ENCODE assay signal across 9 mouse cellular contexts in the genomic region with DNA sequence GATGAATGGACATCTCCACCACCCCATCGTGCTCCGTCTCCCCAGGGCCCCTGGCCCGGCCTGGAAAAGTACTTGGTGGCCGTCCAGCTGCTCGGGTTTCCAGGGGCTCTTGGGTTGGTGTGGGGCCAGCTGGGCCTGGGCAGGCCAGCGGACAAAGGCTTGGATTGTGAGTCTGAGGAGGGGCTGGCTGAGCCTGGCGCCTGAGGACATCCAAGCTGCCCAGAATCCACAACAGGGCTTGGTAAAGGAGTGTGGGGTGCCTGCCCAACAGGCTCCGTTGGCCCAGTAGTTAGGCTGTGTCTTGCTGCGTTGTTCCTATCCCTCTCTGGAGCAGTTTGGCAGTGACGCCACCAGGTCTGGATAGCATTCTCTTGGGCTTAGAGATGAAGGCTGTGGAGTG. TPM values are rescaled to one million over a fixed set of nuclear protein-coding genes. Genes with fewer than 3 reads are reported as not detected.
DNase-seq lines count a peak whose midpoint lies in the region; ATAC-seq and TF ChIP-seq lines count a peak whose summit lies in the region.
"Had no signal": no experiment of that assay in that cellular context is flagged by ENCODE, and none has a peak within 500 bp of the region (broad histone marks: within the 10 kb centered on the region; RNA-seq: fewer than 3 reads in every experiment).

No protein-coding gene starts in this region.

- 4% methylated on average over 10 of the region's 10 CpGs for WGBS in embryonic facial prominence, embryonic 11.5 days
- 6% methylated on average over 10 of the region's 10 CpGs for WGBS in intestine, embryonic 15.5 days
- WGBS in midbrain, embryonic 11.5 days, result 4% methylated on average over 10 of the region's 10 CpGs
- 29% methylated on average over 10 of the region's 10 CpGs for WGBS in thymus, adult 2 months

- no peaks in the 10 kb centered on the region for H3K36me3 ChIP-seq in embryonic facial prominence, embryonic 11.5 days (replicated peaks; ENCODE audit: control insufficient read depth, insufficient read depth, low read depth, low read length)
- no peaks in the 10 kb centered on the region for H3K36me3 ChIP-seq in intestine, embryonic 15.5 days
- no peaks in the 10 kb centered on the region for H3K36me3 ChIP-seq in midbrain, embryonic 11.5 days (ENCODE audit: control insufficient read depth, insufficient read depth, low read length)
- no peaks in the 10 kb centered on the region for H3K36me3 ChIP-seq in thymus, adult 2 months (ENCODE audit: control insufficient read depth, insufficient read depth, low read length)
- H3K36me3 ChIP-seq: lung, embryonic 15.5 days had no signal

- H3K27me3 ChIP-seq in embryonic facial prominence, embryonic 11.5 days (ENCODE audit: control insufficient read depth, insufficient read depth, low read length), result peaks cover 55% of the 10 kb centered on the region
- peaks cover 75% of the 10 kb centered on the region for H3K27me3 ChIP-seq in intestine, embryonic 15.5 days (replicated peaks)
- H3K27me3 ChIP-seq in midbrain, embryonic 11.5 days (ENCODE audit: control insufficient read depth, insufficient read depth, low read length), result peaks cover 61% of the 10 kb centered on the region
- H3K27me3 ChIP-seq in thymus, adult 2 months (ENCODE audit: control insufficient read depth, insufficient read depth, low read length), result peaks cover 12% of the 10 kb centered on the region; the same call in 1 of the 2 replicates

- no peak for TF ChIP-seq POLR2A in thymus, adult 2 months (IDR thresholded peaks at IDR 0.05; ENCODE audit: control insufficient read depth, extremely low read depth, insufficient read depth, low read length, poor library complexity)

- 0 out of 2 replicates have a peak overlapping the region, but pooled peaks have one; percentile 5 for H3K4me3 ChIP-seq in embryonic facial prominence, embryonic 11.5 days (ENCODE audit: low read depth, low read length)
- H3K4me3 ChIP-seq in intestine, embryonic 15.5 days (replicated peaks), result no peak overlapping the region
- no peak overlapping the region for H3K4me3 ChIP-seq in midbrain, embryonic 11.5 days (ENCODE audit: low read depth, low read length)
- H3K4me3 ChIP-seq in thymus, adult 2 months (ENCODE audit: control insufficient read depth, insufficient read depth, low read length), result no peak overlapping the region
- H3K4me3 ChIP-seq: lung, embryonic 15.5 days had no signal

- ATAC-seq in embryonic facial prominence, embryonic 11.5 days (replicated peaks; ENCODE audit: insufficient number of reproducible peaks, low FRiP score, low TSS enrichment, low read depth), result no peak
- peak; percentile 5; the same call in 1 of the 2 replicates for ATAC-seq in intestine, embryonic 15.5 days
- ATAC-seq in midbrain, embryonic 11.5 days (ENCODE audit: low FRiP score), result peak; percentile 27; the same call in 1 of the 2 replicates

- H3K4me2 ChIP-seq in embryonic facial prominence, embryonic 11.5 days (ENCODE audit: low read depth, low read length), result no peak overlapping the region; the same call in 1 of the 2 replicates
- peak overlapping the region; percentile 19; the same call in 1 of the 2 replicates for H3K4me2 ChIP-seq in intestine, embryonic 15.5 days (replicated peaks)
- peak overlapping the region; percentile 17; the same call in 1 of the 2 replicates for H3K4me2 ChIP-seq in midbrain, embryonic 11.5 days
- H3K4me2 ChIP-seq: lung, embryonic 15.5 days had no signal

- H3K9me3 ChIP-seq in embryonic facial prominence, embryonic 11.5 days (replicated peaks; ENCODE audit: control insufficient read depth, low read length), result no peaks in the 10 kb centered on the region
- H3K9me3 ChIP-seq in intestine, embryonic 15.5 days, result no peaks in the 10 kb centered on the region
- H3K9me3 ChIP-seq in midbrain, embryonic 11.5 days (ENCODE audit: control insufficient read depth, low read length), result no peaks in the 10 kb centered on the region
- H3K9me3 ChIP-seq: lung, embryonic 15.5 days had no signal

- no peaks in the 10 kb centered on the region; the same call in 1 of the 2 replicates for H3K4me1 ChIP-seq in embryonic facial prominence, embryonic 11.5 days (ENCODE audit: control insufficient read depth, insufficient read depth, low read length)
- H3K4me1 ChIP-seq in intestine, embryonic 15.5 days (replicated peaks), result peaks cover 15% of the 10 kb centered on the region
- H3K4me1 ChIP-seq in midbrain, embryonic 11.5 days (ENCODE audit: control insufficient read depth, insufficient read depth, low read length), result peaks cover 14% of the 10 kb centered on the region
- no peaks in the 10 kb centered on the region for H3K4me1 ChIP-seq in thymus, adult 2 months (replicated peaks; ENCODE audit: control insufficient read depth, insufficient read depth, low read length)

- DNase-seq in heart, adult 11 months, result peak; percentile 91
- no peak for DNase-seq in heart, adult 8-10 months (ENCODE audit: low spot score)
- no peak for DNase-seq in embryonic facial prominence, embryonic 11.5 days (ENCODE audit: low spot score)
- peak; percentile 92 for DNase-seq in midbrain, embryonic 11.5 days (ENCODE audit: low spot score, missing footprints)
- DNase-seq in spleen, postnatal 4 days (ENCODE audit: low spot score in 2 of 2), result no peak
- DNase-seq in testis, postnatal 10 days (ENCODE audit: low spot score), result no peak
- DNase-seq in thymus, adult 2 months, result no peak

- H3K9ac ChIP-seq in embryonic facial prominence, embryonic 11.5 days (replicated peaks; ENCODE audit: low read length), result no peak overlapping the region
- no peak overlapping the region for H3K9ac ChIP-seq in intestine, embryonic 15.5 days
- peak overlapping the region; percentile 16; the same call in 1 of the 2 replicates for H3K9ac ChIP-seq in midbrain, embryonic 11.5 days (ENCODE audit: low read length)
- H3K9ac ChIP-seq: lung, embryonic 15.5 days had no signal

- TF ChIP-seq CTCF in thymus, adult 2 months (IDR thresholded peaks at IDR 0.05; ENCODE audit: borderline replicate concordance, control insufficient read depth, extremely low read depth, insufficient read depth, low read length, poor library complexity), result no peak

- H3K27ac ChIP-seq in embryonic facial prominence, embryonic 11.5 days (replicated peaks; ENCODE audit: low read depth, low read length), result no peak overlapping the region
- no peak overlapping the region for H3K27ac ChIP-seq in intestine, embryonic 15.5 days
- no peak overlapping the region for H3K27ac ChIP-seq in midbrain, embryonic 11.5 days (ENCODE audit: low read depth, low read length)
- no peak overlapping the region for H3K27ac ChIP-seq in thymus, adult 2 months (ENCODE audit: control insufficient read depth, insufficient read depth, low read length)
- H3K27ac ChIP-seq: lung, embryonic 15.5 days had no signal

RNA-seq across cellular contexts. Expression of a gene that starts 6.0 kb away (rescaled TPM):
- total RNA-seq in heart, adult 8-10 months (2022), result under 1 TPM; 0.27 to 0.57 (median 0.31) TPM
- 1.5 and 1.9 TPM in 2 replicates for polyA plus RNA-seq in embryonic facial prominence, embryonic 11.5 days (2014; fragmentation: Nextera tagmentation; extraction: Ambion mirVana)
- polyA plus RNA-seq in intestine, embryonic 15.5 days (2015; fragmentation: Nextera tagmentation; extraction: Ambion mirVana), result 0.51 and 0.58 TPM in 2 replicates
- polyA plus RNA-seq in midbrain, embryonic 11.5 days (2014; fragmentation: Nextera tagmentation; extraction: Ambion mirVana), result 0.58 and 1.1 TPM in 2 replicates
- 0.66 and 1.5 TPM in 2 replicates for polyA plus RNA-seq in thymus, adult 2 months (2012; rRNA removed)

RNA-seq across cellular contexts. Expression of a gene that starts 6.1 kb away (rescaled TPM):
- total RNA-seq in heart, adult 8-10 months (2022), result 10 to 100 TPM; 25.2 to 33.4 (median 25.5) TPM
- polyA plus RNA-seq in embryonic facial prominence, embryonic 11.5 days (2014; fragmentation: Nextera tagmentation; extraction: Ambion mirVana), result 24.0 and 25.1 TPM in 2 replicates
- 6.8 and 7.2 TPM in 2 replicates for polyA plus RNA-seq in intestine, embryonic 15.5 days (2015; fragmentation: Nextera tagmentation; extraction: Ambion mirVana)
- 65.3 and 71.4 TPM in 2 replicates for polyA plus RNA-seq in midbrain, embryonic 11.5 days (2014; fragmentation: Nextera tagmentation; extraction: Ambion mirVana)
- polyA plus RNA-seq in thymus, adult 2 months (2012; rRNA removed), result 31.2 and 34.5 TPM in 2 replicates

RNA-seq across cellular contexts. Expression of a gene that starts 14.5 kb away (rescaled TPM):
- 10 to 100 TPM; 36.1 to 44.0 (median 39.6) TPM for total RNA-seq in heart, adult 8-10 months (2022)
- polyA plus RNA-seq in embryonic facial prominence, embryonic 11.5 days (2014; fragmentation: Nextera tagmentation; extraction: Ambion mirVana), result 9.8 and 11.3 TPM in 2 replicates
- polyA plus RNA-seq in intestine, embryonic 15.5 days (2015; fragmentation: Nextera tagmentation; extraction: Ambion mirVana), result 16.0 and 17.9 TPM in 2 replicates
- 13.1 and 14.2 TPM in 2 replicates for polyA plus RNA-seq in midbrain, embryonic 11.5 days (2014; fragmentation: Nextera tagmentation; extraction: Ambion mirVana)
- polyA plus RNA-seq in thymus, adult 2 months (2012; rRNA removed), result 41.8 and 50.9 TPM in 2 replicates

RNA-seq across cellular contexts. Expression of a gene that starts 35.9 kb away (rescaled TPM):
- under 1 TPM; 0.06 to 0.20 (median 0.07) TPM for total RNA-seq in heart, adult 8-10 months (2022)
- 1.2 and 2.2 TPM in 2 replicates for polyA plus RNA-seq in embryonic facial prominence, embryonic 11.5 days (2014; fragmentation: Nextera tagmentation; extraction: Ambion mirVana)
- 0.15 and 0.24 TPM in 2 replicates for polyA plus RNA-seq in intestine, embryonic 15.5 days (2015; fragmentation: Nextera tagmentation; extraction: Ambion mirVana)
- 11.5 and 12.7 TPM in 2 replicates for polyA plus RNA-seq in midbrain, embryonic 11.5 days (2014; fragmentation: Nextera tagmentation; extraction: Ambion mirVana)
- polyA plus RNA-seq in thymus, adult 2 months (2012; rRNA removed), result 0.26 and 0.34 TPM in 2 replicates

RNA-seq across cellular contexts. Expression of a gene that starts 36.2 kb away (rescaled TPM):
- 10 to 100 TPM in 3 of 4 experiments, 1 to 10 TPM in 1; 6.9 to 13.6 (median 11.7) TPM for total RNA-seq in heart, adult 8-10 months (2022)
- 75.3 and 83.4 TPM in 2 replicates for polyA plus RNA-seq in embryonic facial prominence, embryonic 11.5 days (2014; fragmentation: Nextera tagmentation; extraction: Ambion mirVana)
- 32.9 and 33.9 TPM in 2 replicates for polyA plus RNA-seq in intestine, embryonic 15.5 days (2015; fragmentation: Nextera tagmentation; extraction: Ambion mirVana)
- 82.7 and 83.6 TPM in 2 replicates for polyA plus RNA-seq in midbrain, embryonic 11.5 days (2014; fragmentation: Nextera tagmentation; extraction: Ambion mirVana)
- polyA plus RNA-seq in thymus, adult 2 months (2012; rRNA removed), result 32.9 and 37.7 TPM in 2 replicates

Comparison
In these comparisons a context has a peak if more than half of its experiments do, and no peak if none do; other contexts are left out.
1. DNase-seq: peak in heart, adult 11 months (single experiment) and midbrain, embryonic 11.5 days (single experiment); none in heart, adult 8-10 months (single experiment), embryonic facial prominence, embryonic 11.5 days (single experiment), spleen, postnatal 4 days (0 of 2), testis, postnatal 10 days (single experiment) and thymus, adult 2 months (single experiment).